Mouse (Mus musculus) c-Kit-negative CD71-positive TER-119-positive erythroid progenitor cells, embryonic 14.5 days (primary cell): ENCODE results near the gene Olfr741.

Experiments
- DNase-seq: peaks from one replicate; pipeline ENCODE4 v3.0.0-alpha.2; 2013; ENCODE audit warnings: low read depth, low spot score

Olfr741 gene

DNA sequence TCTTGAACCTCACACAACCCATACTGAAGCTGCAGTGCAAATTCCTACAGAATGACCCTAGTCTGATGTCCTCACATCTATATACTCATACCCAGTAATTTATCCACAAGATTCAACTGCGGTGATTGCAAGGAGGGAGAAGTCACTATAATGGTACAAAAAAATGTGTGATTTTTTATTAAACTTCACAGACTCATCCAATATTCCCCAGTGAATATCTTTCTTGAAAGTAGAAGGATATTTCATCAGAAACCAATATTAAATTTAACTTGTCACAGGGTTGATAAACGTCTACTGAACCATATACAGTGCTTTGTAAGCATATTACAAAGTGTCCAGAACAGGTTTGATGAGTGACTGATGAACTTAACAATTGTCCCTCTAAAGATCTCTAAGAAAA is at the start of gene Olfr741:
Gene Olfr741 (plus strand): TSS at position 301 of the 400 bp plus-strand sequence.
- no peak for DNase-seq

DNA sequence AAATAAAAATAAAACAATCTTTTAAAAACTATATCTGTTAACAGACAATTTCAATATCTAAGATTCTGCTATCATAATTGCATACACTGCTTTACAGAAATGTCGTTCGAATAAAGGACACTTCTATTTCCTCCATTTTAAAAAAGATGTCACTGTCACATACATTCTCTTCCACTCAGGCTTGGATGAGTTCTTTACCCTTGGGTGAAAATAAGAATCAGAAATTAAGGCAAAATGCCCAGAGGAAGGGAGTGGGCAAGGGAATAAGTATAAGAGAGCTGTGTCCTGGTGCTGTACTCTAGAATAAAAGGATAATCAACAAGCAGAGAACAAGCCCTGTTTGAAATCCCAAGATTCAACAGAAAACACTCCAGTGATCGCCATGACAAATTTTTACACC is 27.3 kb upstream of the Olfr741 start, which contains the start of gene Olfr740:
Gene Olfr740 (plus strand): TSS at position 301 of the 400 bp plus-strand sequence.
- no peak for DNase-seq

DNA sequence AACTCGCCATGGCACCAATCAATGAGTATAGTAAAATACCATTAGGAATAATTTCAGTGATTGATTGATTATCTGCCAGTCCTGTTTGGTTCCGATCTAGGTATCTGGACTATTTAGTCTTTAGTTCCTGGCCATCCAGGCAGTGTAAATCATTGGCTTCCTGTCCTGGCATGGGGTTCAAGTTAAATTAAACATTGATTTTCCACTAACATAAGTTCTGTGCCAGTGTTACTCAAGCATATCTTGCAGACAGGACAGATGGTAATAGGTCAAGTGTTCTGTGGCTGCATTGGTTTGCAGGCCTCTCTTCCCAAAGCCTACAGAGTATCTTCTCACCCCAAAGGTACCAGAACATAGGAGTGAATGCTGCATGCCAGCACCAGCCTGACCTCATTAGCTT is 5.9 kb downstream of the Olfr741 start:
- no peak for DNase-seq

DNA sequence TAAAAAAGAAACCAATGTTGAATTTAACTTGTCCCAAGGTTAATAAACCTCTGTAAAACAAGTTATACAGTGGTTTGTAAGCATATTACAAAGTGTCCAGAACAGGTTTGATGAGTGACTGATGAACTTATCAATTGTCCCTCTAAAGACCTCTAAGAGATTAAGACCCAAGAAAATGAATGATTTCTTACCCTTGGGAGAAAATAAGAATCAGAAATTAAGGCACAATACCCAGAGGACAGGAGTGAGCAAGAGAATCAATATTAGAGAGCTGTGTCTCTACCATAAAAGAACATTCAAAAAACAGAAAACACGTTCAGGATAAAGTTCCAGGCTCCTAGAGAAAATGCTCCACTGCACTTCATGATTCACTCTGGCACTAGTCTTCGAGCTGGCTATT is 30.8 kb downstream of the Olfr741 start, which contains the start of gene Olfr742:
Gene Olfr742 (plus strand): TSS at position 301 of the 400 bp plus-strand sequence.
- DNase-seq, result no peak

DNA sequence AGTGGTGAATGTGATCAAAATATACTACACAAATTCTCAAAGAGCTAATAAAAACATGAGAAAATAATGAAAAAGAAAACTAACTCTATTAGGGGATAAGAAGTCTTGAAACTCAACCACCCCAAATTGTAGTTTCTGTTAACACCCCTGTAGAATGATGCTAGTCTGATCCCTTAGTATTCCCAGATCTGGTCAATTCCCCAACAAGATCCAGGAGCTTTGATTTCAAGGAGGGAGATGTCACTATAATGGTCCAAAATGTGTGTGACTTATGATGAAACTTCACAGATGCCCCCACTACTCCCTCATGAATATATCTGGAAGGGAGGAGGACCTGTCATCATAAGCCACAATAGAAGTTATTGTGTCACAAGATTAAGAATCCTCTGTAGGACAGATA is 49.0 kb downstream of the Olfr741 start, which contains the start of gene Olfr743:
Gene Olfr743 (plus strand): TSS at position 301 of the 400 bp plus-strand sequence.
- DNase-seq, result no peak
